Comparison of ENCODE assay signal across 7 mouse cellular contexts in the genomic region with DNA sequence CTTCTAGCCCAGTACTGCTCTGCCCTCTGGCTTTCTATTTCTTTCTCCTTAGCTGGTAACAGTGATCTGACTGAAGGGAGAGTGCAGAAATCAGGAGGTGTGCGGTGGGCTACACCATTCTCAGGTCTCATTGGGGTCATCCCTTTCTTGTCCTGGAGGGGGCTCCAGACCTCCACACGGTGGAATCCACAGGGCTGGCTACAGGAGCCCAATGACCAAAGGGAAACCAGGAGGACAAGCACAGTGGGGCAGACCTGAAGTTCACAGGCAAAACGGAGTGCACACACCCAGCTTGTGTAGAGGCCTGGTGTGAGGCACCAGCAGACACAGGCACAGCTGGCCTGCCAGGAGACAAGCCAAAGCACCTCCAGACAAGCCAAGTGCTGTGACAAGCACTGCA. TPM values are rescaled to one million over a fixed set of nuclear protein-coding genes. Genes with fewer than 3 reads are reported as not detected.
A peak's percentile ranks its signal among the peaks of the same experiment; 100 is the strongest.
DNase-seq lines count a peak whose midpoint lies in the region; ATAC-seq and TF ChIP-seq lines count a peak whose summit lies in the region.

No protein-coding gene starts in this region.

- no peak overlapping the region for H3K4me3 ChIP-seq in E14TG2a.4 (replicated peaks; ENCODE audit: low read length)
- no peak overlapping the region for H3K4me3 ChIP-seq in embryonic facial prominence, embryonic 10.5 days
- H3K4me3 ChIP-seq in heart, embryonic 10.5 days, result no peak overlapping the region
- no peak overlapping the region for H3K4me3 ChIP-seq in lung, postnatal 0 days (ENCODE audit: low read depth, low read length)

- peak; percentile 62 for TF ChIP-seq CTCF in E14TG2a.4 (conservative IDR thresholded peaks at IDR 0.05; ENCODE audit: low read length)
- peak; percentile 84 for TF ChIP-seq CTCF in lung, postnatal 0 days (IDR thresholded peaks at IDR 0.05)

- H3K9ac ChIP-seq in lung, postnatal 0 days (replicated peaks; ENCODE audit: low read depth), result no peak overlapping the region

- peak; percentile 74 for DNase-seq in ZHBTc4 (ENCODE audit: low read depth, low spot score)
- peak; percentile 69 for DNase-seq in embryonic facial prominence, embryonic 10.5 days (ENCODE audit: low spot score)
- DNase-seq in heart, embryonic 10.5 days (ENCODE audit: low spot score), result peak; percentile 84
- DNase-seq in kidney, adult 8-10 months, result peak; percentile 26 to 58
- peak; percentile 68 for DNase-seq in lung, postnatal 0 days (ENCODE audit: low spot score)
- peak; percentile 70 for DNase-seq in retina, postnatal 1 day

- no peak overlapping the region for H3K27ac ChIP-seq in embryonic facial prominence, embryonic 10.5 days (replicated peaks)
- H3K27ac ChIP-seq in heart, embryonic 10.5 days, result 0 out of 2 replicates have a peak overlapping the region, but pooled peaks have one; percentile 24
- no peak overlapping the region for H3K27ac ChIP-seq in lung, postnatal 0 days (ENCODE audit: low read length)

- peak; percentile 74 for ATAC-seq in lung, postnatal 0 days

- TF ChIP-seq EP300 in lung, postnatal 0 days (IDR thresholded peaks at IDR 0.05), result no peak

- 27% methylated on average over 3 of the region's 3 CpGs for WGBS in embryonic facial prominence, embryonic 10.5 days
- 20% methylated on average over 3 of the region's 3 CpGs for WGBS in heart, embryonic 10.5 days
- WGBS in lung, postnatal 0 days, result 15% methylated on average over 3 of the region's 3 CpGs

- no peak overlapping the region for H3K4me2 ChIP-seq in lung, postnatal 0 days (replicated peaks; ENCODE audit: low read depth, low read length)

- H3K36me3 ChIP-seq in E14TG2a.4 (ENCODE audit: insufficient read depth, low read length), result peaks cover 98% of the 10 kb centered on the region
- H3K36me3 ChIP-seq in embryonic facial prominence, embryonic 10.5 days (replicated peaks), result peaks cover 90% of the 10 kb centered on the region
- H3K36me3 ChIP-seq in heart, embryonic 10.5 days, result peaks cover 74% of the 10 kb centered on the region
- peaks cover 40% of the 10 kb centered on the region; the same call in 1 of the 2 replicates for H3K36me3 ChIP-seq in lung, postnatal 0 days (ENCODE audit: insufficient read depth, low read length)

- peaks cover 33% of the 10 kb centered on the region for H3K4me1 ChIP-seq in E14TG2a.4 (replicated peaks; ENCODE audit: low read depth, low read length)
- no peaks in the 10 kb centered on the region for H3K4me1 ChIP-seq in embryonic facial prominence, embryonic 10.5 days
- H3K4me1 ChIP-seq in heart, embryonic 10.5 days, result peaks cover 32% of the 10 kb centered on the region
- H3K4me1 ChIP-seq in lung, postnatal 0 days (ENCODE audit: insufficient read depth, low read depth, low read length), result peaks cover 4% of the 10 kb centered on the region

- no peaks in the 10 kb centered on the region for H3K27me3 ChIP-seq in E14TG2a.4 (ENCODE audit: insufficient read depth, low read length)
- no peaks in the 10 kb centered on the region for H3K27me3 ChIP-seq in embryonic facial prominence, embryonic 10.5 days (replicated peaks; ENCODE audit: low read depth, poor library complexity, severe bottlenecking)
- no peaks in the 10 kb centered on the region for H3K27me3 ChIP-seq in heart, embryonic 10.5 days (ENCODE audit: insufficient read depth, poor library complexity, severe bottlenecking)
- no peaks in the 10 kb centered on the region for H3K27me3 ChIP-seq in lung, postnatal 0 days (replicated peaks; ENCODE audit: insufficient read depth, low read length)

- no peaks in the 10 kb centered on the region for H3K9me3 ChIP-seq in E14TG2a.4 (ENCODE audit: low read length)
- no peaks in the 10 kb centered on the region for H3K9me3 ChIP-seq in embryonic facial prominence, embryonic 10.5 days
- no peaks in the 10 kb centered on the region for H3K9me3 ChIP-seq in heart, embryonic 10.5 days
- H3K9me3 ChIP-seq in lung, postnatal 0 days (ENCODE audit: low read length), result no peaks in the 10 kb centered on the region

RNA-seq across cellular contexts. Expression of gene Rpl27a, which starts 9.4 kb away (rescaled TPM):
- 132 and 136 TPM in 2 replicates for polyA plus RNA-seq in embryonic facial prominence, embryonic 10.5 days (2016; fragmentation: Nextera tagmentation; extraction: Ambion mirVana)
- polyA plus RNA-seq in heart, embryonic 10.5 days (2016; fragmentation: Nextera tagmentation; extraction: Ambion mirVana), result 91.3 and 105 TPM in 2 replicates
- 108 and 110 TPM in 2 replicates for polyA plus RNA-seq in lung, postnatal 0 days (2015; fragmentation: Nextera tagmentation; extraction: Ambion mirVana)

RNA-seq across cellular contexts. Expression of gene Trim66, which starts 20.4 kb away (rescaled TPM):
- 0.15 and 0.22 TPM in 2 replicates for polyA plus RNA-seq in embryonic facial prominence, embryonic 10.5 days (2016; fragmentation: Nextera tagmentation; extraction: Ambion mirVana)
- 0.08 TPM in 1 of 2 replicates, not detected in the other for polyA plus RNA-seq in heart, embryonic 10.5 days (2016; fragmentation: Nextera tagmentation; extraction: Ambion mirVana)
- 0.04 TPM in 2 replicates for polyA plus RNA-seq in lung, postnatal 0 days (2015; fragmentation: Nextera tagmentation; extraction: Ambion mirVana)
